In genomic region chr13:107899600-107900229, GRCm38 (mm10) we compare ENCODE assay signal across 8 mouse cellular contexts.
DNase-seq lines count a peak whose midpoint lies in the region; ATAC-seq lines count a peak whose summit lies in the region.

No protein-coding gene starts in this region.

- peak; percentile 17 to 28 for DNase-seq in cerebellum, postnatal 10 days
- peak; percentile 74 to 76 for DNase-seq in right cerebral cortex, postnatal 10 days (ENCODE audit: low spot score in 2 of 2)
- no peak for DNase-seq in right cerebral cortex, adult 18-20 months
- DNase-seq in kidney, postnatal 10 days = peak; percentile 66
- peak; percentile 58 for DNase-seq in skeletal muscle tissue, adult 2 months (ENCODE audit: low read depth, low spot score)
- DNase-seq in right cerebral cortex, adult 2 months (ENCODE audit: low spot score in 2 of 2) = no peak
- no peak for DNase-seq in thymus, postnatal 25 days

- no peak for ATAC-seq in cerebellum, adult (ENCODE audit: insufficient number of reproducible peaks, low FRiP score, low TSS enrichment)

Comparison
In these comparisons a context has a peak if more than half of its experiments do, and no peak if none do; other contexts are left out.
1. DNase-seq: peak in cerebellum, postnatal 10 days (2 of 2), right cerebral cortex, postnatal 10 days (2 of 2), kidney, postnatal 10 days (single experiment) and skeletal muscle tissue, adult 2 months (single experiment); none in right cerebral cortex, adult 18-20 months (single experiment), right cerebral cortex, adult 2 months (0 of 2) and thymus, postnatal 25 days (single experiment).